Mouse (Mus musculus): ENCODE measurements around the gene Nln. TPM values are rescaled to one million over a fixed set of nuclear protein-coding genes. Genes with fewer than 3 reads are reported as not detected.

Gene Nln
- polyA plus RNA-seq, 1 experiment: 10.8 TPM

DNA sequence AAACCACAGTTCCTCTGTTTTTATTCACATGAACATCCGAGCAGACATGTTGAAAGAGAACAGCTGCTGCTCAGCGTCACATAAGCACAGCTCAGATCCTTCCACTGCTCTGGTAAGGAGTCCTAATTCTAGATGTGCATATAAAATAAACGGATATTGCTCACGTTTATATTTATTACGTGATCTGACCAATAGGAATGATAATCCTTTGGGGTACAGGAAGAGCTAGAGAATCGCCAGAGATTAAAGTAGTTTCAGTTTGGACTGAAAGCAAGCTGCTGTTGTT, 83.8 kb downstream of the Nln start:
- Histone ChIP-seq H3K79me2 (ENCODE audit: control insufficient read depth, insufficient read depth) (no peaks in the 10 kb centered on the region), H3K4me3 (peak overlapping the region; percentile 0), H3K27me3 (ENCODE audit: control insufficient read depth, insufficient read depth, insufficient read length) (no peaks in the 10 kb centered on the region), H3K4me2 (ENCODE audit: low read depth) (peak overlapping the region; percentile 87), H3K36me3 (ENCODE audit: control insufficient read depth, insufficient read depth) (no peaks in the 10 kb centered on the region), H3ac (ENCODE audit: control insufficient read depth, insufficient read length) (no peak overlapping the region)
- peak in 2 of 3 experiments; percentile 55 to 66 for TF ChIP-seq MYOD1 (IDR thresholded peaks at IDR 0.05; ENCODE audit: control insufficient read depth in 1 of 3, insufficient read length in 2 of 3, low read depth in 2 of 3)
- no peak for TF ChIP-seq MAX (IDR thresholded peaks at IDR 0.05; ENCODE audit: low read depth)

DNA sequence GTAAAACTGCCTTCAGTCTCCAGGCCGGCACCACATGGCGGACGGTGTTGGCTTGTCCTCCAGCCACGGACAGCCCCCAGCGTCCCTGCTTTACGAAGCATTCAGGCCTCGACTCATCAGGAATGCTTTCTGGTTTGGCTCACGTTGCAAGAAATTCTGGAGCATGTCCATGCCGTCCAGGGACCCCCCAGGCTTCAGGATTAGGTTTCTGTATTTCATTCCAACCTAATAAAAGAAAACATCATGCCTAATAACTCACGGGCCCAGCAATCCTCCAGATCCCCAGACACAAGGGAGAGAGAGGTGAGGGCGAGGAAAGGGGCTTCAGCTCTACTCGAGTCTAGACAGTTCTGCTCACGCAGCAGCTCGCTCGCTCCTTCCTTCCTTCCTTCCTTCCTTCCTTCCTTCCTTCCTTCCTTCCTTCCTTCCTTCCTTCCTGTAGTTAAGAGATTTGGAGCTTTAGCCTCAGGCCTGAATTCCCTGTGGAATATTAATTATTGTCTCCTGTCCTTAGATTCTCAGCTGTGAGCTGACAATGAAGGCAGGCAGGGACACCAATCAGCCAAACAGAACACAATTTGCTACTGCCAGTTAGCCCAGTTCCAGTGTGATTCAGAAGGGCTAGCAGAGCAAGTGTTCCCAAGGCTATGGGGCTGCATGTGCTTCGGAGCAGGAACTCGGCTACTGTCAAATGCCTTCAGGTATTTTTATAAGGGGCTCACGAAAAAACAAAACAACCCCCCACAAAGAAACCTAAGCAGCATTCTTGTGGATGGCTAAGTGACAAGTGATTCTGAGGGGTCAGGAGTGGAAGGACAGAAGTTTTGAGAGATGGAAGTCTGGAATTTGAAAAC, 84.3 kb downstream of the Nln start:
- no peaks in the 10 kb centered on the region for H3K36me3 ChIP-seq (ENCODE audit: control insufficient read depth, insufficient read depth)
- H3K4me2 ChIP-seq (ENCODE audit: low read depth): peak overlapping the region; percentile 87
- no peaks in the 10 kb centered on the region for H3K79me2 ChIP-seq (ENCODE audit: control insufficient read depth, insufficient read depth)
- no peaks in the 10 kb centered on the region for H3K27me3 ChIP-seq (ENCODE audit: control insufficient read depth, insufficient read depth, insufficient read length)
- peak overlapping the region; percentile 0 for H3K4me3 ChIP-seq
- no peak overlapping the region for H3ac ChIP-seq (ENCODE audit: control insufficient read depth, insufficient read length)
- peak; percentile 1 for TF ChIP-seq E2F4 (IDR thresholded peaks at IDR 0.05; ENCODE audit: insufficient read depth)
- no peak for TF ChIP-seq CEBPB (IDR thresholded peaks at IDR 0.05; ENCODE audit: insufficient read depth, poor library complexity, severe bottlenecking)
- TF ChIP-seq POLR2A (IDR thresholded peaks at IDR 0.05; ENCODE audit: insufficient read length, low read depth): peak; percentile 39
- no peak for TF ChIP-seq TCF12 (IDR thresholded peaks at IDR 0.05; ENCODE audit: insufficient read depth, poor library complexity, severe bottlenecking)
- no peak for TF ChIP-seq REST (IDR thresholded peaks at IDR 0.05; ENCODE audit: insufficient read depth, insufficient read length)
- TF ChIP-seq SRF (IDR thresholded peaks at IDR 0.05; ENCODE audit: control insufficient read depth, insufficient read length, low read depth): no peak
- peak in 1 of 3 experiments; percentile 17 for TF ChIP-seq MYOG (IDR thresholded peaks at IDR 0.05; ENCODE audit: control insufficient read depth in 1 of 3, insufficient read depth in 1 of 3, insufficient read length in 2 of 3, low read depth in 2 of 3)

DNA sequence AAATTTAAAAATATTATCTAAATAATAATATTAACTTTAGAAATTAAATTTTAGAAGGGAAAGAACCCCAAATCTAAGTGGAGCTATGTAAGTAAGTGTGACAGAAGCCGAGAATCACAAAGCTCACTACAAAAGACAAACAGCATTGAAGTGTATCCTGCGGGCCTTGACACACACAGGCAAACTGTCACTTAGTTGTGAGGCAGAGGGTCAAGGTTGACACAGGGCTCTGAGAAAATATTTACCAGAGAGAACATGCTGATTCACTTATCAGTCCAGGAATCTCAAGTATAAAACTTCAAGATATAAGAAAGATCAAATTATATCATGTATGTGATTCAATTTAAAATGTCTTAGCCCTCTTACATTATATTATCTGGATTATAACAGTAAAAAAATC, 85.1 kb downstream of the Nln start:
- H3ac ChIP-seq (ENCODE audit: control insufficient read depth, insufficient read length): no peak overlapping the region
- TF ChIP-seq TCF12 (IDR thresholded peaks at IDR 0.05; ENCODE audit: insufficient read depth, poor library complexity, severe bottlenecking) (no peak), REST (IDR thresholded peaks at IDR 0.05; ENCODE audit: insufficient read depth, insufficient read length) (no peak), TCF3 (IDR thresholded peaks at IDR 0.05; ENCODE audit: insufficient read length, low read depth) (no peak), SRF (IDR thresholded peaks at IDR 0.05; ENCODE audit: control insufficient read depth, insufficient read length, low read depth) (no peak), USF1 (IDR thresholded peaks at IDR 0.05; ENCODE audit: low read depth) (no peak), MYOD1 (IDR thresholded peaks at IDR 0.05; ENCODE audit: control insufficient read depth in 1 of 3, insufficient read length in 2 of 3, low read depth in 2 of 3) (no peak), MAX (IDR thresholded peaks at IDR 0.05; ENCODE audit: low read depth) (no peak), POLR2A (IDR thresholded peaks at IDR 0.05; ENCODE audit: insufficient read length, low read depth) (no peak), MYOG (IDR thresholded peaks at IDR 0.05; ENCODE audit: control insufficient read depth in 1 of 3, insufficient read depth in 1 of 3, insufficient read length in 2 of 3, low read depth in 2 of 3) (no peak), POLR2AphosphoS2 (IDR thresholded peaks at IDR 0.05; ENCODE audit: insufficient read length, low read depth) (no peak), E2F4 (IDR thresholded peaks at IDR 0.05; ENCODE audit: insufficient read depth) (no peak), CEBPB (IDR thresholded peaks at IDR 0.05; ENCODE audit: insufficient read depth, poor library complexity, severe bottlenecking) (no peak)
- H3K36me3 ChIP-seq (ENCODE audit: control insufficient read depth, insufficient read depth): no peaks in the 10 kb centered on the region
- H3K79me2 ChIP-seq (ENCODE audit: control insufficient read depth, insufficient read depth): no peaks in the 10 kb centered on the region
- peak overlapping the region; percentile 87 for H3K4me2 ChIP-seq (ENCODE audit: low read depth)
- peak overlapping the region; percentile 0 for H3K4me3 ChIP-seq
- no peaks in the 10 kb centered on the region for H3K27me3 ChIP-seq (ENCODE audit: control insufficient read depth, insufficient read depth, insufficient read length)

- Histone ChIP-seq H3K4me3 (no peak overlapping the region), H3ac (ENCODE audit: control insufficient read depth, insufficient read length) (no peak overlapping the region), H3K4me2 (ENCODE audit: low read depth) (peak overlapping the region; percentile 40), H3K79me2 (ENCODE audit: control insufficient read depth, insufficient read depth) (no peaks in the 10 kb centered on the region), H3K36me3 (ENCODE audit: control insufficient read depth, insufficient read depth) (no peaks in the 10 kb centered on the region), H3K27me3 (ENCODE audit: control insufficient read depth, insufficient read depth, insufficient read length) (no peaks in the 10 kb centered on the region)
- TF ChIP-seq CEBPB (IDR thresholded peaks at IDR 0.05; ENCODE audit: insufficient read depth, poor library complexity, severe bottlenecking) (no peak), MYOG (IDR thresholded peaks at IDR 0.05; ENCODE audit: control insufficient read depth in 1 of 3, insufficient read depth in 1 of 3, insufficient read length in 2 of 3, low read depth in 2 of 3) (peak in 1 of 3 experiments; percentile 42), POLR2A (IDR thresholded peaks at IDR 0.05; ENCODE audit: insufficient read length, low read depth) (no peak), TCF12 (IDR thresholded peaks at IDR 0.05; ENCODE audit: insufficient read depth, poor library complexity, severe bottlenecking) (no peak), POLR2AphosphoS2 (IDR thresholded peaks at IDR 0.05; ENCODE audit: insufficient read length, low read depth) (no peak), MYOD1 (IDR thresholded peaks at IDR 0.05; ENCODE audit: control insufficient read depth in 1 of 3, insufficient read length in 2 of 3, low read depth in 2 of 3) (peak in 1 of 3 experiments; percentile 56)
Observed at GRCm38 (mm10) chr13:104023356-104023911, 86.0 kb downstream of the Nln start.

DNA sequence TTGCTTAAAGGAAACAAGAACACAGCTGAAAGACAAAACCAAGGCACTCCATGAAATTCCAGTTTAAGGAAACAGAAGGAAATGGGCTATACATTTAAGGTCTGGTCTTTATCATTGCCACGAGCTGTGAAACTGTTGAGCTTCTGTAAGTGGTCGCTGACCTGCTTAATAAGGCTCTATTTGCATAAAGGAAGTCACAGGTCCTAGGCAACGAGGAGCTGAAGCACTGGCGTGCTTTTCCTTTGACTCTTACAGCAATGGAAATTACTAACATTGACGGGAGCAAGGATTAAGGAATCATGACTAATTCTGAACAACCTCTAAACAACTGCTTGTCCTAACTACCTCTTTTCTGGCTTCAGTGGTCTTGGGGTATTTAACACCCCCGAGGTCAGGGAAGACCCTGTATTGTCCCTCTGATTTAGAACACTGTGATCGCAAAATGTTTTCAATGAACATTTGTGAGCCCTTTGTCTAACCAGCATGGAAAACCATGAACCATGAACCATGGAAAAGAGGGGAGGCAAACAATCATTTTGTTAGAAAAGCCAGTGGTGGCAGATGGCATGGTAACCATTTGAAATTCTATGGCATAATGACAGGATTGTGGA, 90.8 kb downstream of the Nln start:
- H3ac ChIP-seq (ENCODE audit: control insufficient read depth, insufficient read length): no peak overlapping the region
- H3K36me3 ChIP-seq (ENCODE audit: control insufficient read depth, insufficient read depth): no peaks in the 10 kb centered on the region
- TF ChIP-seq POLR2AphosphoS2 (IDR thresholded peaks at IDR 0.05; ENCODE audit: insufficient read length, low read depth) (no peak), CEBPB (IDR thresholded peaks at IDR 0.05; ENCODE audit: insufficient read depth, poor library complexity, severe bottlenecking) (no peak), MYOD1 (IDR thresholded peaks at IDR 0.05; ENCODE audit: control insufficient read depth in 1 of 3, insufficient read length in 2 of 3, low read depth in 2 of 3) (no peak), USF1 (IDR thresholded peaks at IDR 0.05; ENCODE audit: low read depth) (no peak), MAX (IDR thresholded peaks at IDR 0.05; ENCODE audit: low read depth) (no peak), REST (IDR thresholded peaks at IDR 0.05; ENCODE audit: insufficient read depth, insufficient read length) (no peak), E2F4 (IDR thresholded peaks at IDR 0.05; ENCODE audit: insufficient read depth) (no peak), POLR2A (IDR thresholded peaks at IDR 0.05; ENCODE audit: insufficient read length, low read depth) (no peak), SRF (IDR thresholded peaks at IDR 0.05; ENCODE audit: control insufficient read depth, insufficient read length, low read depth) (no peak), TCF3 (IDR thresholded peaks at IDR 0.05; ENCODE audit: insufficient read length, low read depth) (no peak), TCF12 (IDR thresholded peaks at IDR 0.05; ENCODE audit: insufficient read depth, poor library complexity, severe bottlenecking) (no peak), MYOG (IDR thresholded peaks at IDR 0.05; ENCODE audit: control insufficient read depth in 1 of 3, insufficient read depth in 1 of 3, insufficient read length in 2 of 3, low read depth in 2 of 3) (no peak)
- H3K27me3 ChIP-seq (ENCODE audit: control insufficient read depth, insufficient read depth, insufficient read length): no peaks in the 10 kb centered on the region
- H3K4me2 ChIP-seq (ENCODE audit: low read depth): no peak overlapping the region
- no peaks in the 10 kb centered on the region for H3K79me2 ChIP-seq (ENCODE audit: control insufficient read depth, insufficient read depth)
- no peak overlapping the region for H3K4me3 ChIP-seq
